Mouse (Mus musculus) kidney, postnatal 36 days (tissue): ENCODE measurements around the gene Ect2.

Experiments
- DNase-seq, 2 experiments: peaks; one replicate each; pipeline ENCODE4 v3.0.0; 2021 to 2022; ENCODE audit warnings: mixed read lengths in 2 of 2

The Ect2 gene

GRCm38 (mm10) chr3:27064886-27065285, 88.8 kb downstream of the Ect2 start:
- DNase-seq, result no peak

- no peak for DNase-seq
Observed at GRCm38 (mm10) chr3:27063399-27064260, 90.0 kb downstream of the Ect2 start.

- DNase-seq, result no peak
Observed at GRCm38 (mm10) chr3:27060441-27060840, 93.2 kb downstream of the Ect2 start.

DNA sequence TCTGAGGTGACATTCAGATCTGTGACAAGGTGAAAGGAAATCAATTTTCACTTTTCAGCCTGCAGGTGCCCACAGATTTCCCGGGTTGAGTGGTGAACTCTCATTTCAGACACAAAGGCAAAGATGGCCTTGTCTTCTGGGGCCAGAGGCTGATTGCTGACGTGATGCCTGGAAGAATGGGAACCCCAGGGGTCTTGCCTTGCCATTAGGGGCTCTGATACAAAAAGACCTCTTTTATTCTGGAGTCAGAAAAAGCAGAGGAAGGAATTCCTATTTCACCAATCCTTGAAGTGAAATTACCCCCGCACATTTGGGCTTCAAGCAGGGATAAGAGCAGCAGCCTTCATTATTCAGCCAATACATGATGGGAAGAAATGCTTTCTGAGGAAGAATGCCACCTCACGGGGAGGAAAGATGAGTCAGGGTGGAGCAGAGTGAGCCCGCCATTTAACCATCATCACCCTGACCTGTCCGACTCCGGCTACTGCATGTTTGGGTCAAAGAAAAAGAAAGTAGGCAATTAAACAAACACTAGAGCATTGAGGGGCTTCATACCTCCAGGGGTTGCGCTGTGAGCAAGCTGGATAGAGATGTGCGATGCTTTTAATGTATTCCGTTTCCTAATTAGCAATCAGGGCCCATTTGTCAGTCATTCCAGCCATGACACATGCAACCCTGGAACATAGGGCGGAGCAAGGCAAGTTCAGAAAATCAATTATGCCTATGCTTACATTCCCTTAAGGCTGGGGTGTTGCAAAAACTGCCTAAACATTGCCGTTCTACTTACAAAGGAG, 94.0 kb downstream of the Ect2 start:
- DNase-seq, result no peak

- no peak for DNase-seq
Observed at GRCm38 (mm10) chr3:27055471-27055870, 98.2 kb downstream of the Ect2 start.

DNA sequence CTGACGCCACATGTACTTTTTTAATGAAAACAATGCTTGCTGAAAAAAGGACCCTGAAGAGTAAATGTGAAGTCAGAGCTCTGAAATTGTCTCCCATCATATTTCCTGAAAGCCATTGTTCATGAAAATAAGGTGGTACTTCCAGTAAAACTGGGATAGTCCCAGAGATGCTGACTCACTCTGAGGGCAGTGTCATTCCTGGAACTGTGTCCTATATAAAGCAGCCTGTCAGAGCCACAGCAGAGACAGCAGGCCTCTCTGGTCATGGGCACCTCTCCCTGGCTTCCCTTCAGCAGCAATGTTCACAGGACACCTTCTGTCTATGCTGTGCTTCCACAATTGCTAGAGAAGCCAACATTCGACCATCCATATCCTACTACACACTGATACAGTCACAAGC, 98.9 kb downstream of the Ect2 start:
- no peak for DNase-seq
